Mouse (Mus musculus) liver, postnatal 0 days (tissue): ENCODE measurements around the gene Pth2r.

Source experiments
- CTCF ChIP-seq: sonication (generic); IDR thresholded peaks from 2 replicates; pipeline ENCODE4 v1.5.1; 2016; ENCODE audit warnings: antibody characterized with exemption, low read depth
- EP300 ChIP-seq: IDR thresholded peaks from 2 replicates; pipeline ENCODE4 v1.6.1; 2016; ENCODE audit warnings: antibody characterized with exemption, low read depth, mild to moderate bottlenecking

- TF ChIP-seq CTCF (no peak), EP300 (no peak)
Measured at GRCm38 (mm10) chr1:65281756-65282155, at the start of gene Pth2r.
